Mouse (Mus musculus) embryonic facial prominence, embryonic 12.5 days (tissue): ENCODE data around the gene Armc9. TPM values are rescaled to one million over a fixed set of nuclear protein-coding genes. Genes with fewer than 3 reads are reported as not detected.

ENCODE experiments used
- ATAC-seq: fragments of 200-750 bp; cut with Nextera tagmentation; 2 replicates; pipeline ENCODE4 v1.8.0; 2017; ENCODE audit not compliant: insufficient number of reproducible peaks, insufficient read depth, low FRiP score, low TSS enrichment
- H3K27ac ChIP-seq: fragments of 300-500 bp; sonication (generic); 2 replicates; pipeline ENCODE4 v1.5.1; 2016; ENCODE audit warnings: mild to moderate bottlenecking
- H3K27me3 ChIP-seq: fragments of 300-500 bp; sonication (generic); 2 replicates; pipeline ENCODE4 v1.6.1; 2016; ENCODE audit warnings: mild to moderate bottlenecking, moderate library complexity
- H3K36me3 ChIP-seq: fragments of 300-500 bp; sonication (generic); 2 replicates; pipeline ENCODE4 v1.6.1; 2016; ENCODE audit warnings: mild to moderate bottlenecking
- H3K4me1 ChIP-seq: fragments of 300-500 bp; sonication (generic); 2 replicates; pipeline ENCODE4 v1.6.1; 2016
- H3K4me2 ChIP-seq: fragments of 300-500 bp; sonication (generic); replicated peaks from 2 replicates; pipeline ENCODE4 v1.6.1; 2016; ENCODE audit warnings: mild to moderate bottlenecking, moderate library complexity
- H3K4me3 ChIP-seq: fragments of 300-500 bp; sonication (generic); 2 replicates; pipeline ENCODE4 v1.5.1; 2016; ENCODE audit warnings: mild to moderate bottlenecking
- H3K9ac ChIP-seq: fragments of 300-500 bp; sonication (generic); 2 replicates; pipeline ENCODE4 v1.6.1; 2016; ENCODE audit warnings: mild to moderate bottlenecking, moderate library complexity
- H3K9me3 ChIP-seq: fragments of 300-500 bp; sonication (generic); 2 replicates; pipeline ENCODE4 v1.6.1; 2016; ENCODE audit warnings: mild to moderate bottlenecking, moderate library complexity
- WGBS: fragments of 180-500 bp; shearing (Covaris S2); methylation state at CpG from one replicate; pipeline ENCODE4 v1.1.7; 2016; 5-methylcytosine and 5-hydroxymethylcytosine counted together
- polyA plus RNA-seq: library from polyadenylated mRNA; unstranded; fragments of >200 nt; fragmentation: Nextera tagmentation; extraction: Ambion mirVana; gene quantifications from 2 replicates; pipeline ENCODE4 v1.2.1, GENCODE M21; 2016

The Armc9 gene
- polyA plus RNA-seq, 1 experiment from 2014 or later = 36.2 TPM

DNA sequence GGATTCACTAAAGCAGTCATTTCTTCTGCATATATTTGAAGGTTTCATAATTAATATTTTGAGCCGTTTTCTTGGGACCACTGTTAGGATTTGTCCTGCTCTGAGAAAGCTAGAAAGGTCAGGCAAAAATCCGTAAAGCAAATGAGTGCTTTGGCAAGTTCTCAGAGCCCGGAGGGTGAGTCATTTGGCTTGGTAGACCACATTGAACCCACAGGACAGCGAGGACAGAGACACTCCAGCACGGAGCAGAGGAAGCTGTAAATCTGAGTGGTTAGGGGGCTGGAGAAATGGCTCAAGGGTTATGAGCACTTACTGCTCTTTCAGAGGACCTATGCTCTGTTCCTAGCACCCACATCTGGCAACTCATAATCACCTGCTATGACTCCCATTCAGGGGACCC lies 7.0 kb upstream of the Armc9 start:
- H3K4me1 ChIP-seq = no peaks in the 10 kb centered on the region
- no peak overlapping the region for H3K27ac ChIP-seq
- no peak overlapping the region for H3K4me3 ChIP-seq
- no peaks in the 10 kb centered on the region for H3K9me3 ChIP-seq
- no peak overlapping the region for H3K9ac ChIP-seq
- no peak for ATAC-seq
- no peaks in the 10 kb centered on the region for H3K36me3 ChIP-seq
- H3K4me2 ChIP-seq = no peak overlapping the region
- H3K27me3 ChIP-seq = no peaks in the 10 kb centered on the region
- 82% methylated on average over 5 of the region's 5 CpGs for WGBS

DNA sequence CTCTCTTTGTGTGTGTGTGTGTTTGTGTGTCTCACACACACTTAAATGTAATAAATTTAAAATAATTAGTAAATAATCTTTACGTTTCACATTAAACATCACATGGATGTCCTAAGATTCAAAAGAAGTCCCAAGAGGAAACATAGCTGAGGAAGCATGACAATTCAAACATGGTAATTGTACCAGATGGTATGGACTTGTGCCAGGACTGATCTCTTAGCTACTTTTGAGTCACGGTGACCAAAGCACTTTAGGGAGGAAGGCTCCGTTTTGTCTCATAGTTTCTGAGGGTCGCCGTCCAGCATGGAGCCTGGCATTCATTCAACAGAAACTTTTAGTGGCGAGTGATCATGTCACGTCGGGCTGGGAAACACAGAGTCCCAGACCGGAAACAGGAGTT lies 6.4 kb upstream of the Armc9 start:
- Histone ChIP-seq H3K4me2 (no peak overlapping the region), H3K27me3 (no peaks in the 10 kb centered on the region), H3K36me3 (no peaks in the 10 kb centered on the region), H3K27ac (no peak overlapping the region), H3K4me1 (no peaks in the 10 kb centered on the region), H3K9ac (no peak overlapping the region), H3K4me3 (no peak overlapping the region), H3K9me3 (no peaks in the 10 kb centered on the region)
- no peak for ATAC-seq
- 88% methylated on average over 9 of the region's 9 CpGs for WGBS

DNA sequence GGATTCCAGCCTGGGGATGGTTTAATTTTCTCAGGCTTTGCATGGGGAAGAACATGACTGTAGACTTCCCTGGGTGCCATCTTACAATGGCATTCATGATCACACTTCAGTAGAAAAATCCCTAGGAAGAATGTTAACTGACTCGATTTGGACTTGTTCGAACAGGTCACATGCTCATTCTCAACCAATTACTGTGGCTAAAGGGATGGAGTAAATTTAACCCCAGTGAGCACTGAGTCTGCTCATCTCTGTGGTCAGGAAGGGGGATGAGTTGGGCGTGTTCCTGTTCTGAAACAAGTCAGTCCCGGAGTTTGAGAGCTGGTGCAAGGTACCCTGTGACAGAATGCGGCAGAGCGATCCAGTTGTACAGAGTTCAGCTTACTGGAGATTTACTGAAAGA lies 3.7 kb upstream of the Armc9 start:
- Histone ChIP-seq H3K36me3 (no peaks in the 10 kb centered on the region), H3K27me3 (no peaks in the 10 kb centered on the region), H3K4me2 (no peak overlapping the region), H3K27ac (no peak overlapping the region), H3K9ac (no peak overlapping the region), H3K9me3 (no peaks in the 10 kb centered on the region), H3K4me3 (no peak overlapping the region), H3K4me1 (peaks cover 8% of the 10 kb centered on the region; the same call in 1 of the 2 replicates)
- ATAC-seq = no peak
- WGBS = 82% methylated on average over 6 of the region's 6 CpGs

- H3K9me3 ChIP-seq = no peaks in the 10 kb centered on the region
- 81% methylated on average over 7 of the region's 7 CpGs for WGBS
Observed at GRCm38 (mm10) chr1:86151376-86151775, 3.2 kb upstream of the Armc9 start.

GRCm38 (mm10) chr1:86152618-86153017 lies 2.0 kb upstream of the Armc9 start:
- 88% methylated on average over 1 of the region's 1 CpGs for WGBS
- H3K27ac ChIP-seq = no peak overlapping the region

More at GRCm38 (mm10) chr1:86151376-86151775, 3.2 kb upstream of the Armc9 start:
- Histone ChIP-seq H3K27ac (no peak overlapping the region), H3K4me3 (no peak overlapping the region), H3K4me1 (peaks cover 8% of the 10 kb centered on the region; the same call in 1 of the 2 replicates), H3K27me3 (no peaks in the 10 kb centered on the region), H3K36me3 (no peaks in the 10 kb centered on the region), H3K9ac (no peak overlapping the region), H3K4me2 (no peak overlapping the region)
- ATAC-seq = no peak

GRCm38 (mm10) chr1:86154824-86155164 lies 214 bp downstream of the Armc9 start:
- no peak for ATAC-seq
- peaks cover 8% of the 10 kb centered on the region; the same call in 1 of the 2 replicates for H3K4me1 ChIP-seq
- H3K27me3 ChIP-seq = no peaks in the 10 kb centered on the region
- no peak overlapping the region for H3K27ac ChIP-seq
- peak overlapping the region; percentile 81 for H3K4me2 ChIP-seq
- H3K9ac ChIP-seq = peak overlapping the region; percentile 85
- peak overlapping the region; percentile 79 for H3K4me3 ChIP-seq
- no peaks in the 10 kb centered on the region for H3K36me3 ChIP-seq
- 2% methylated on average over 18 of the region's 18 CpGs for WGBS
- H3K9me3 ChIP-seq = no peaks in the 10 kb centered on the region

More at GRCm38 (mm10) chr1:86152618-86153017, 2.0 kb upstream of the Armc9 start:
- ATAC-seq = no peak
- Histone ChIP-seq H3K9me3 (no peaks in the 10 kb centered on the region), H3K27me3 (no peaks in the 10 kb centered on the region), H3K4me3 (no peak overlapping the region), H3K9ac (no peak overlapping the region), H3K4me2 (no peak overlapping the region), H3K4me1 (peaks cover 8% of the 10 kb centered on the region; the same call in 1 of the 2 replicates), H3K36me3 (no peaks in the 10 kb centered on the region)

DNA sequence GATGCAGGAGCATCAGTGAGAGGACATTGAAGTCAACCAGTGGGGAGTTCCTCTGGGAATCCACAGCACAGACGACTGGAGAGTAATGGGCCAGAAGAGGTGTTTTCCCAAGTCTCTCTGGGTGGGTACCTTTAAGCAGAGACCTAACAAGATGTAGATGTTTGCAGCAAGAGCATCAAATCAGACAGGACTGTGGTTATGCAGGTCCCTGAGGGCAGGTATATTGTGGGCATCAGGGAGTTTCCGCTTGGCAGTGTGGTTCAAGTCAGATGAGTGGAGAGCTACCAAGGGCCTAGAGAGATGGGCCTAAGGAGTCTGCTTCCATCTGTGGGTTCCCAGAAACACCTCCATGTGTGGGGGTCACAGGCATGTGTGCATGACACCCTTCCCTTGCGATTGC lies 1.5 kb downstream of the Armc9 start:
- H3K9ac ChIP-seq = 0 out of 2 replicates have a peak overlapping the region, but pooled peaks have one; percentile 85
- no peaks in the 10 kb centered on the region for H3K27me3 ChIP-seq
- peaks cover 8% of the 10 kb centered on the region; the same call in 1 of the 2 replicates for H3K4me1 ChIP-seq
- no peak overlapping the region for H3K27ac ChIP-seq
- 77% methylated on average over 3 of the region's 3 CpGs for WGBS
- no peak overlapping the region for H3K4me3 ChIP-seq
- H3K9me3 ChIP-seq = no peaks in the 10 kb centered on the region
- ATAC-seq = no peak
- peaks cover 7% of the 10 kb centered on the region for H3K36me3 ChIP-seq
- H3K4me2 ChIP-seq = 0 out of 2 replicates have a peak overlapping the region, but pooled peaks have one; percentile 81

DNA sequence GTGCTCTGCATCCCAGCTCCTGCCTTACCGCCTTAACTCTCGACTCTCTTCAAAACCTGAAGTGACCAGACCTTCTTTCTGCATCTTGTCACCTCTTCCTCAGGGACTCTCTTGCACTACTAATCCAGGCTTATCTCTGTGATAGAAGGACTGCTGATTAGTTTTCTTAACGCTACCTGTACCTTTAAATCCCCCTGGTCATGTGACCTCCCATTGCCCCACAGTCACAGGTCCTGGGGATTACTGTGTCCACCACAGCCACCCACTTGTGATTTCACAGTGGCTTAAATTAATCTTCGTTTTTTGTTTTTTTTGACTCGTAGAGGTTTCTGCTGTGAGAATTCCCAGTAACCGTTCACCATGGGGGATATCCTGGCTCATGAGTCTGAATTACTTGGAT lies 2.0 kb downstream of the Armc9 start:
- Histone ChIP-seq H3K27ac (no peak overlapping the region), H3K27me3 (no peaks in the 10 kb centered on the region), H3K4me3 (no peak overlapping the region), H3K36me3 (peaks cover 12% of the 10 kb centered on the region), H3K9me3 (no peaks in the 10 kb centered on the region), H3K9ac (no peak overlapping the region), H3K4me1 (peaks cover 8% of the 10 kb centered on the region; the same call in 1 of the 2 replicates), H3K4me2 (no peak overlapping the region)
- no peak for ATAC-seq
- 89% methylated on average over 6 of the region's 6 CpGs for WGBS

GRCm38 (mm10) chr1:86160059-86160458 lies 5.5 kb downstream of the Armc9 start:
- Histone ChIP-seq H3K36me3 (peaks cover 37% of the 10 kb centered on the region), H3K9me3 (no peaks in the 10 kb centered on the region), H3K4me3 (no peak overlapping the region), H3K27ac (no peak overlapping the region), H3K27me3 (no peaks in the 10 kb centered on the region), H3K4me1 (peaks cover 5% of the 10 kb centered on the region; the same call in 1 of the 2 replicates), H3K9ac (no peak overlapping the region), H3K4me2 (no peak overlapping the region)
- WGBS = 89% methylated on average over 6 of the region's 6 CpGs
- no peak for ATAC-seq

- 92% methylated on average over 5 of the region's 5 CpGs for WGBS
- no peaks in the 10 kb centered on the region for H3K9me3 ChIP-seq
- ATAC-seq = no peak
- H3K4me3 ChIP-seq = no peak overlapping the region
- H3K36me3 ChIP-seq = peaks cover 37% of the 10 kb centered on the region
- peaks cover under 1% of the 10 kb centered on the region; the same call in 1 of the 2 replicates for H3K4me1 ChIP-seq
- no peak overlapping the region for H3K9ac ChIP-seq
- no peak overlapping the region for H3K27ac ChIP-seq
- H3K4me2 ChIP-seq = no peak overlapping the region
- no peaks in the 10 kb centered on the region for H3K27me3 ChIP-seq
Observed at GRCm38 (mm10) chr1:86160479-86160878, 5.9 kb downstream of the Armc9 start.

DNA sequence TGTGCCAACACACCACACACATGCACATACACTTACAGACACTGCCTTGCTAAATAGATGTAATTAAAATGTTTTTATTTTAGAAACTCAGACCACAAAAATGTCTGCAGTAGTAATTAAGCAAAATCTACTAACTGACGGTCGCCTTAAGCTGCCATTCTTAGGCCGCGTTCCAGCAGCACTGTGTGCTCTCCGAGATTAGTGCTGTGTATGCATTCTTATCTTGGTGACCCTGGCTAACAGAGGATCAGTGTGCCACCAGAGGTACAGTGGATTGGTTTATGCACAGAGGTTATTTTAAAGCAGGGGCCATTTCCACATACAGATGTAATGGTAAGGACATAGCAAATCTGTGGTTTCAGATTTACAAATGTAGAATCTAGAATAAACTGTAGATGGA lies 6.5 kb downstream of the Armc9 start:
- Histone ChIP-seq H3K27me3 (no peaks in the 10 kb centered on the region), H3K4me3 (no peak overlapping the region), H3K4me1 (no peaks in the 10 kb centered on the region), H3K9ac (no peak overlapping the region), H3K9me3 (no peaks in the 10 kb centered on the region), H3K4me2 (no peak overlapping the region), H3K27ac (no peak overlapping the region), H3K36me3 (peaks cover 37% of the 10 kb centered on the region)
- ATAC-seq = no peak
- 94% methylated on average over 5 of the region's 5 CpGs for WGBS

GRCm38 (mm10) chr1:86174602-86175001 lies 20.0 kb downstream of the Armc9 start:
- Histone ChIP-seq H3K4me2 (no peak overlapping the region), H3K36me3 (peaks cover 36% of the 10 kb centered on the region), H3K9me3 (no peaks in the 10 kb centered on the region), H3K4me3 (no peak overlapping the region), H3K9ac (no peak overlapping the region), H3K4me1 (no peaks in the 10 kb centered on the region), H3K27ac (no peak overlapping the region), H3K27me3 (no peaks in the 10 kb centered on the region)
- 88% methylated on average over 5 of the region's 5 CpGs for WGBS
- no peak for ATAC-seq

- no peaks in the 10 kb centered on the region for H3K27me3 ChIP-seq
- H3K4me3 ChIP-seq = no peak overlapping the region
- no peaks in the 10 kb centered on the region for H3K9me3 ChIP-seq
- no peak for ATAC-seq
- H3K4me2 ChIP-seq = no peak overlapping the region
- no peak overlapping the region for H3K27ac ChIP-seq
- no peaks in the 10 kb centered on the region for H3K4me1 ChIP-seq
- H3K9ac ChIP-seq = no peak overlapping the region
- peaks cover 32% of the 10 kb centered on the region; the same call in 1 of the 2 replicates for H3K36me3 ChIP-seq
- 89% methylated on average over 2 of the region's 2 CpGs for WGBS
Observed at GRCm38 (mm10) chr1:86176066-86176465, 21.5 kb downstream of the Armc9 start.
